Mouse (Mus musculus) adrenal gland, adult 8-10 months (tissue): ENCODE data around the gene Tpbgl. TPM values are rescaled to one million over a fixed set of nuclear protein-coding genes. Genes with fewer than 3 reads are reported as not detected.
A peak's percentile ranks its signal among the peaks of the same experiment; 100 is the strongest.

Experiments
- DNase-seq: peaks from one replicate; pipeline ENCODE4 v3.0.0; 2022
- total RNA-seq, 4 experiments: library from RNA; stranded (reverse); gene quantifications; 2 replicates each; pipeline ENCODE4 v1.2.4; 2022

The Tpbgl gene
- 10 to 100 TPM; 29.8 to 42.0 (median 36.0) TPM for total RNA-seq

GRCm38 (mm10) chr7:99626376-99627270 lies at the start of gene Tpbgl:
TSS of gene Tpbgl (minus strand) at chr7:99627103.
- peak; percentile 66 for DNase-seq

- DNase-seq: no peak
Measured at GRCm38 (mm10) chr7:99674890-99675289, 48.0 kb upstream of the Tpbgl start.

DNA sequence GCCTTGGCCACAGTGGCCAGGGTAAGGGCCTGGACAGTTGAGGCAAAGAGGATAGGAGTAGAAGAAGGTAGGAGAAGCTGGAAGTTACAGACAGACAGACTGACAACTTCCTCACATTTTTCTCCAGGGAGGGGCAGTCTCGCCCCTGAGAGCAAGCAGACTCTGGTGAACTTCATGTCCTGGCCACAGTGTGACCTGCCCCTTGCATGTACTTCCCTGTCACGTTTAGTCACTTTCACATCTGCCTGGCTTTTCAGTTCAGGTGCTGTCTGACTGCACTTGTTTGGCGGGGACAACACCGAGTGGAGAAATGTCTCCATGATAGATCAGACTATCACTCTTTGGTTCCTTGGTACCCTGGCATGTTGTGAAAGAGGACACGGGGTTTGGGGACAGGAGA lies 47.3 kb upstream of the Tpbgl start:
- no peak for DNase-seq

- no peak for DNase-seq
Measured at GRCm38 (mm10) chr7:99673188-99673587, 46.3 kb upstream of the Tpbgl start.

DNA sequence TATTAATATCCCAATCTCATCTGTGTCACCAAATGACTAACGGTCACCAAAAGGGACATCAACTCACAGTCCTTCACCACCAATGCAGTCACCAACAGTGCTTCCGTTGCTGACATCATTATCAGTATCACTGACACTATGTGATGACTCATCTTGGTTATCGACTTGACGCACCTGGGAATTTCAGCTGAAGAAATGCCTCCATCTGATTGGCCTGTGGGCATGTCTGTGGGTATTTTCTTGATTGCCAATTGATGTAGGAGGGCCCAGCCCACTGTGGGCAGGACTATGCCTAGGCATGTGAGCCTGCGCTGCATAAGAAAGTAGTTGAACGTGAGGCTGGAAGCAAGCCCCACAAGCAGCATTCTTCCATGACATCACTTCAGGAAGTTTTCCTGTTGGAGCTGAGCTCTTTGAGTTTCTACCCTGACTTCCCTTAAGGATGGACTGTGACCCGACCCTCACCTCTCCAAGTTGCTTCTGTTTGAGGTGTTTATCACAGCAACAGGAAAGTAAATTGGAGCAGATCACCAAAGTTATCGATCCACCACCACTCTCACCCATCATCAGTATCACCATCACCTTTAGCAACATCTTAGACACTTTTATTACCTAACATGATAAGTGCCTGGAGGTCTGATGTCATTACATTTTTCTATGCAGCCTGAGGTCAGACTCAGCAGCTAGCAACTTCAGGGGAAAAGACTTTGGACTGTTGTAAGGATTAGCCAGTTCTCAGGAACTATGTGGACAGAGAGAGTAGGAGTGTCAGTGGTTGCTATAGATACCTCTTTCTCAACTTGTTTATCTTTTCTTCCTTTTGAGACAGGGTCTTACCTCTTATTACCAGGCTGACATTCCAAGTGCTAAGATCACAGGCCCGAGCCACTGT lies 44.9 kb upstream of the Tpbgl start:
- DNase-seq: no peak

GRCm38 (mm10) chr7:99670915-99671314 lies 44.0 kb upstream of the Tpbgl start:
- no peak for DNase-seq

- DNase-seq: peak; percentile 66
Measured at GRCm38 (mm10) chr7:99668802-99669201, 41.9 kb upstream of the Tpbgl start.

- no peak for DNase-seq
Measured at GRCm38 (mm10) chr7:99667096-99667495, 40.2 kb upstream of the Tpbgl start.

GRCm38 (mm10) chr7:99665731-99666452 lies 39.0 kb upstream of the Tpbgl start:
- no peak for DNase-seq

- no peak for DNase-seq
Measured at GRCm38 (mm10) chr7:99664571-99665485, 37.9 kb upstream of the Tpbgl start.

DNA sequence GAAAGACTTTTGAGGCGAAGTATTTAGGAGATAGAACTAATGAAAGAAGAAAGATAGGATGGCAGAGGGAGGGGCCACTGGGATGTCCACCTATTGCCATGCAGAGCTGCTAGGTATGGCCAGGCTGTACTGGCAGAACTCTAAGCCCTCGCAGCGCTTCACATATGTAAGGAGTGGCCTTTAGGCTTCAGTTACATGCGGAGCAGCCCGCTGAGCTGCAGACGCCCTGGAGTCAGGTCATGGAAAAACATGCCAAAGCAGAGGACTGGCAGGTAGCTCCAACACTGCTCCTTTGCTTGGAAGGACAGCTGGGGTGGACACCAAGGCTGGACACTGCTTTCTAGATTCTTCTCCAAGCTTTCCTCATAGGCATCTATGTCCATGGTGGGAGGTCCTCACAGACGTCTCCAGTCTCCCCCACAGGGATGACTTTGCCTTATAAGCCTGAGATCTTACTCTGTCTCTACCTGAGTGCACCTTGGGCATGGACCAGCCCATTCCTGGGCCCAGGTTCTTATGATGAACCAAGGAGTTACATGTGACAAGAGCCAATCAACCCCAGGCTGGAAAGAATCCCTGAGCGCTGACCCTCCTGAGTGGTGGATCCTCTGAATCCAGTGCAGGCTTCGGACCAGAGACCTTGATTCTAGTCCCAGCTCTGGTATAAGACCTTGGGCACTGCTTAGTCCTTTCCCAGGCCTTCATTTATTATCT lies 36.8 kb upstream of the Tpbgl start:
- DNase-seq: no peak

GRCm38 (mm10) chr7:99662311-99662710 lies 35.4 kb upstream of the Tpbgl start:
- DNase-seq: no peak

GRCm38 (mm10) chr7:99661571-99662230 lies 34.8 kb upstream of the Tpbgl start:
- DNase-seq: no peak

DNA sequence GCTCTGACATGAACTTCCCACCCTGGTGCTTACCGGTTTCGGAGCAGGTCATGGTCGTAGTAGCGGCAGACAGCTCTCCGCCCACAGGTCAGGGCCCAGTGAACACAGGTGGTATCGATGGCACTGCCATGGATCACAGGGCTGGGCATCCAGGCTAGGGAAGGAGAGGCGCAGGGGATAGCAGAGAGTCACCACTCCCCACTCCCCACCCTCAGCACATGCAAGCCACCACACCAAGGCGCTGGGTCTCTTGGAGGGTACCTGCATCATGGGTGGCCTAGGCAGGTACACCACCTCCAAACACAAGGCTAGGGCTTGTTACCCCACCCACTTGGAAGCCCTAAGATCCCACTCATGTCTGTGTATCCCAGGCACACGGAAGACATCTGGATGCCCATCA lies 34.2 kb upstream of the Tpbgl start:
- no peak for DNase-seq

DNA sequence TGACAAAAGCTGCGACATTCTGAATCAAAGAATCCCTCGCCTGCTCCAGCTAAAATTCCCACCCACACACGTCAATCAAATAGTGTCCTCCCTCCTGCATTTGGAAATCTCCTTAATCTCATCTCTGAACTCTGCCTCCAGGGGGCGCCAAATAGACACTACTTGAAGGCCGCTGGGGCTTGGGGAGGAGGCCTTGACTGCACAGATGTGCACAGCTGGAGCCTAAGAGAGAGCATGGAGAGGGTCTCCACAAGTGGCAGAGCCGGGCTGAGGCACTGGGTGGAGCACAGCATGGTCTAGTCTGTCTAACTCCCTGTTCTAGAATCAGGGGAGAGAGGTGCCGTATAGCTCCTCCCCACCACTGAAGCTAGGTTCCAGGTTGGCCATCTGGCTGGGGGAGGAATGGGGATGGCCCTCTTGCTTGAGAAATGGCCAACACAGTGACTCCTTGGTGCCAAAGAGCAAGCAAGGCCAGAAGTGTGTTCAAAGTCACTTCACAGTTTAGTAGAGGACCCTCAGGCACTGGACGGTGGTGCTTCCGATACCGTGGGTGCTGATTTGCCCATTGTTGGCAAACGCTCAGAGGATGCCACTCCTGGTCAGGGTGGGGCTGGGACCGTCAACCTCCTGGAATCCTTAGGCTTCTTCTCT lies 32.6 kb upstream of the Tpbgl start:
- DNase-seq: peak; percentile 73

GRCm38 (mm10) chr7:99654244-99654643 lies 27.3 kb upstream of the Tpbgl start:
- DNase-seq: peak; percentile 71

- no peak for DNase-seq
Measured at GRCm38 (mm10) chr7:99649585-99649984, 22.7 kb upstream of the Tpbgl start.

DNA sequence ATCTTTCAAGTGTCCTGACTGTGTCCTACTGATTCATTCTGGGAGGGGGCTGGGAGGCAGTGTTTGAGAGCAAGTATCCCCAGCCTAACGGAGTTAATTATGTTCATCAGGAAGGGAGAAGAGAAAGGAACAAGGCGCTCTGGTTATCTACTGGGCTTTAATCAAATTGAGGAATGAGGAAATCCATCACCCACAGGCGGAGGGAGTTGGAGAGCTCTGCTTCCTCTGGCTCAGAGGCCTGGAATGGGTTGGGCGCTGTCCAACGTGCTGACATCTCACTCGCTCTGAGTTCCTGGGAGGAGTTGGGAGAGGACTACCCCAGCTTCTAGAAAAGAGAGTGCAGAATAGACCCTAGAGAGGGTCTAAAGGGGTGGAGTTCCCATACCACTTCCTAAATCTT lies 21.7 kb upstream of the Tpbgl start:
- no peak for DNase-seq

DNA sequence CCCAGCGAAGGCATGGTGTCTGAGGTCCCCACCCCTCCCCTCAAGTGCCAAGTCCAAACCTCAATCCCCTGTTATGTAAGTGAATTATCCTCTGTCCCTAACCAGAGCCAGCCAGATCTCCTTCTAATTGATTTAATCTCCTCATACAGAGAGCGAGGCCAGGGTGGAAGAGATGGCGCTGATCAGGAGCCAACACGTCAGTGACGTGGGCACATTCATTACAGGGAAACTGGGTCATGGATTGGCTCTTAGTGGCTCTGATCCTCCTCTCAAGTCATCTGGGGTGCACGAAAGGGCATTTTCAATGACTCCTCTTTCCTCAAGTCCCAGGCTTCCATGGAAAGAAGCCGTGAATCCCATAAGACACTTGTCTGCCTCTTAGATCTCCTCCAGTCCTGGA lies 17.8 kb upstream of the Tpbgl start:
- no peak for DNase-seq

DNA sequence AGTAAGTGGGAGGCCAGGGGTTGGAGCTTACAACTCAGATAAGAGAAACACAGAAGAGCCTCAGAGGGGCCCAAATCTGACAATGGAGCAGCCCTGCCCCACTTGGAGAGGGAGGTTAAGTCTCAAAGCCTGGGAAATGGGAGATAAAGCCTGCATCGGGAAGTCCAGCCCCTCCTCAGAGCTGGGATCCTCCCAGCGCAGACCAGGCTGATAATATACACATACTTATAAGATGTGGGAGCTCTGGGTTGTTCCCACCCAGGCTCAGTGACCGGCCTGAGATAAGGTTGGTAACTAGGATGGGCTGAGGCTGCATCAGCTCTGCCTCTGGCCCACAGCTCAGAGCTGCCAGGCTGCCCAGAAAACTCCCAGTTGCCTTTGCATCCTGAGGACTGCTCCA lies 15.2 kb upstream of the Tpbgl start:
- DNase-seq: no peak
